Mouse (Mus musculus) lung, postnatal 0 days (tissue): ENCODE measurements at regions not wholly inside any gene's neighbourhood (a gene's known extent, or its start where the extent isn't known, plus 50 kb on each side); places are given as distances from the start of the nearest gene placed in this dataset.
A peak's percentile ranks its signal among the peaks of the same experiment; 100 is the strongest.

Experiments
- ATAC-seq: fragments of 200-750 bp; cut with Nextera tagmentation; 2 replicates; pipeline ENCODE4 v1.8.0; 2017; ENCODE audit warnings: moderate library complexity
- DNase-seq: peaks from one replicate; pipeline ENCODE4 v3.0.0-alpha.2; 2016; ENCODE audit warnings: low spot score
- H3K27ac ChIP-seq: fragments of 300-500 bp; sonication (generic); 2 replicates; pipeline ENCODE4 v1.5.1; 2014; ENCODE audit warnings: antibody characterized with exemption, mild to moderate bottlenecking, low read length, mixed read lengths
- H3K27me3 ChIP-seq: fragments of 300-500 bp; sonication (generic); replicated peaks from 2 replicates; pipeline ENCODE4 v1.6.1; 2014; ENCODE audit warnings: low read length, mixed read lengths; ENCODE audit not compliant: insufficient read depth
- H3K36me3 ChIP-seq: fragments of 300-500 bp; sonication (generic); 2 replicates; pipeline ENCODE4 v1.6.1; 2014; ENCODE audit warnings: low read length, mixed read lengths; ENCODE audit not compliant: insufficient read depth
- H3K4me1 ChIP-seq: fragments of 300-500 bp; sonication (generic); 2 replicates; pipeline ENCODE4 v1.6.1; 2014; ENCODE audit warnings: antibody characterized with exemption, low read depth, low read length, mixed read lengths; ENCODE audit not compliant: insufficient read depth
- H3K4me2 ChIP-seq: fragments of 300-500 bp; sonication (generic); replicated peaks from 2 replicates; pipeline ENCODE4 v1.6.1; 2014; ENCODE audit warnings: low read depth, mild to moderate bottlenecking, low read length, moderate library complexity, mixed read lengths
- H3K4me3 ChIP-seq: fragments of 300-500 bp; sonication (generic); 2 replicates; pipeline ENCODE4 v1.5.1; 2014; ENCODE audit warnings: low read depth, low read length
- H3K9ac ChIP-seq: fragments of 300-500 bp; sonication (generic); replicated peaks from 2 replicates; pipeline ENCODE4 v1.6.1; 2014; ENCODE audit warnings: low read depth, mild to moderate bottlenecking
- H3K9me3 ChIP-seq: fragments of 300-500 bp; sonication (generic); 2 replicates; pipeline ENCODE4 v1.6.1; 2016; ENCODE audit warnings: low read length, mixed read lengths
- CTCF ChIP-seq: IDR thresholded peaks from 2 replicates; pipeline ENCODE4 v1.5.1; 2016; ENCODE audit warnings: antibody characterized with exemption, mild to moderate bottlenecking
- EP300 ChIP-seq: IDR thresholded peaks from 2 replicates; pipeline ENCODE4 v1.6.1; 2016; ENCODE audit warnings: antibody characterized with exemption, mild to moderate bottlenecking, control low read depth
- WGBS: fragments of 180-500 bp; shearing (Covaris S2); extraction: QIAGEN DNeasy Blood & Tissue Kit; methylation state at CpG from one replicate; pipeline ENCODE4 v1.1.7; 2014; 5-methylcytosine and 5-hydroxymethylcytosine counted together

DNA sequence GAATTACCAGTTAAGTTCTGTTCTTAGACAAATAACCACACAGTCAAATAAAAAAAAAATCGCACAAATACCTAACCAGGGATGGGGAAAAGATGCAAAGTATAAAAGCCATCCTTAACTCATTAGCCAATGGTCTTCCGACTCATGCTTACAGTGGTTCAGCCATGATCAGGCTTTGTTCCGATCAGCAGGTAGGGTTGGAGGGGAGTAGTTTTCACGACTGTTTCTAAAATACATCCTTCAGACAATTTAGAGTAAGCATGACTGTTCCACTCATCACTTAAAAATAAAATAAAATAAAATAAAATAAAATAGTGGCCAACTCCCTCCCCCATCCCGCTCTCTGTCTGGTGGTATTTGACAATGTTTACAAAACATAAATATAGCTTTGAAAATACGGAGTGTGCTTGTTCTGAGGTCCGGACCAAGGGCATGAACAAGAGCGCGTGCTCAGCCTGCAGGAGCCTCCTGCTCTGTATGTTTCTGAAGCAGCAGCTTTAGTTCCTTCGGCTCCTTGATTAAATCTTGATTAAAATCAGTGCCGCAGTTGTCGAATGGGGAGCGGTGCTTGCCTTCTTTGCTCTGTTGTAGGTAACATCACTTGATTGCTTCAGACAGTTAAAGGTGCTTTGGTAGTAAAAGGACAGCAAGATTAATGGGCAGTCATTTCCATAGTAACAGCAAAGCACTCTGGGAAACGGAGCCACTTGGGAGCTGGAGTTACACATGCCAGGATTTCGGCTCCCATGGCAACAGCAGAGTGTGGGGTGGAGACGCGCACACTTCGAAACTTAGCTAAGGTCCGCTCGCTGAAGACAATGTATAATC, 185.6 kb upstream of the Kif2a start:
- ATAC-seq = peak; percentile 93
- no peaks in the 10 kb centered on the region for H3K27me3 ChIP-seq
- H3K9me3 ChIP-seq = no peaks in the 10 kb centered on the region
- H3K27ac ChIP-seq = no peak overlapping the region
- peak; percentile 79 for DNase-seq
- TF ChIP-seq EP300 (no peak), CTCF (no peak)
- peak overlapping the region; percentile 37 for H3K4me2 ChIP-seq
- H3K4me3 ChIP-seq = no peak overlapping the region
- 0 out of 2 replicates have a peak, but pooled peaks cover 3% of the 10 kb centered on the region for H3K4me1 ChIP-seq
- H3K9ac ChIP-seq = no peak overlapping the region
- H3K36me3 ChIP-seq = no peaks in the 10 kb centered on the region
- WGBS = 27% methylated on average over 20 of the region's 20 CpGs

DNA sequence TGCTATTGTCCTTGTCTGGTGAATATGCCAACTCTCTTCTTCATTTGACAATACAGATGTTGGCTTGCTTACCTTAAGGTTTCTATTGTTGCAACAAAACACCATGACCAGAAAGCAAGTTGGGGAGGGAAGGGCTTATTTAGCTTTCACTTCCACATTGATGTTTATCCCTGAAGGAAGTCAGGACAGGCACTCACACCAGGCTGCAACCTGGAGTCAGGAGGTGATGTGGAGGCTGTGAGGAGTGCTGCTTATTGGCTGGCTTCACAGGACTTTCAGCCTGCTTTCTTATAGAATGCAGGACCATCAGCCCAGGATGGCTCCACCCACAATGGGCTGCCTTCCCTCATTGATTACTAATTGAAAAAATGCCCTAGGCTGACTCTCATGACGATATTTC, 177.9 kb upstream of the Kif2a start:
- ATAC-seq = no peak
- Histone ChIP-seq H3K9ac (no peak overlapping the region), H3K4me2 (no peak overlapping the region), H3K27me3 (no peaks in the 10 kb centered on the region), H3K36me3 (no peaks in the 10 kb centered on the region), H3K4me3 (no peak overlapping the region), H3K9me3 (no peaks in the 10 kb centered on the region), H3K27ac (no peak overlapping the region), H3K4me1 (no peaks in the 10 kb centered on the region)
- no peak for DNase-seq
- WGBS = 59% methylated on average over 1 of the region's 1 CpGs
- TF ChIP-seq EP300 (no peak), CTCF (no peak)

DNA sequence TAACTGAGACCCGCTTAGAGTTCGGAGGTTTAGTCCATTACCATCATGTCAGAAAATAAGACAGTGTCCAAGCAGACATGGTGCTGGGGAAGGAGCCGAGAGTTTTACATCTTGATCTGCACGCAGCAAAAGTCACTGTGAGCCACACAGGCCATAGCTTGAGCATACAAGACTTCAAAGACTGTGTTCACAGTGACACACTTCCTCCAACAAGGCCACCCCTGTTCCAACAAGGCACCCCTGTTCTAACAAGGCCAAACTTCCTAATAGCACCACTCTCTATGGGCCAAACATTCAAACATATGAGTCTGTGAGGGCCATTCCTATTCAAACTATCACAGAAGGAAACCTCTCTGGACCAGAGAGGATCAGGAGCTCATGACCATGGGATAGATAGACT, 171.5 kb upstream of the Kif2a start:
- DNase-seq (no peak), ATAC-seq (no peak)
- WGBS = 82% methylated on average over 4 of the region's 4 CpGs
- Histone ChIP-seq H3K27ac (no peak overlapping the region), H3K9ac (no peak overlapping the region), H3K36me3 (no peaks in the 10 kb centered on the region), H3K9me3 (no peaks in the 10 kb centered on the region), H3K4me1 (no peaks in the 10 kb centered on the region), H3K27me3 (no peaks in the 10 kb centered on the region), H3K4me2 (no peak overlapping the region), H3K4me3 (no peak overlapping the region)
- TF ChIP-seq EP300 = no peak
- no peak for TF ChIP-seq CTCF

DNA sequence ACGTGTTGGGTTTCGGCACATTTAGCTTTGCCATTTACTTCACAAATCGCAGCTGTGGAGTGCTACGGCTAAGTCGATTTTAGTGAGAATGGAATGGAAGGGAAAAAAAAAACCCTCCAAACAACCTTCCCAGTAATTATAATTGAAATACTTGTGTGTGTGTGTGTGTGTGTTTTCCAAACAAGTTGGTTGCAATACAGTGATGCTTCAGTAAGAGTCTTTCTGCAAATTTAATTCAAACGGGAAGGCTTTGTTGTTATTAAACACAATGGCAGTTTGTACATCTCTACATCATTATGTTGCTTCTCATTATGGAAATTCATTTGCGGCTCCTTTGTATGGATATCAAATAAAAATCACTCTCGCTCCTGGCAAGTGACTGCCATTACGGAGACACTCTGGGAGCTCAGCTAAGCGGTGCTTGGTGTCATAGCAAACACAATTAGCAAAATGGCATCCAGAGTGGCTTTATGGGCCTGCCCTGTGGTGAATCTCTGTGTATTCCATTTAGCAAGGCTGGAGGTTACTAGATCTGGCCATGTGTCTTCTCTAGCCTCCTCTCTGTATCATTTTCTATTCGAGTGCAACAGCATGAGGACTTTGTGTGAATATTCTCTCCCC, 165.4 kb upstream of the Kif2a start:
- no peak for DNase-seq
- 88% methylated on average over 11 of the region's 11 CpGs for WGBS
- TF ChIP-seq EP300 (no peak), CTCF (no peak)

DNA sequence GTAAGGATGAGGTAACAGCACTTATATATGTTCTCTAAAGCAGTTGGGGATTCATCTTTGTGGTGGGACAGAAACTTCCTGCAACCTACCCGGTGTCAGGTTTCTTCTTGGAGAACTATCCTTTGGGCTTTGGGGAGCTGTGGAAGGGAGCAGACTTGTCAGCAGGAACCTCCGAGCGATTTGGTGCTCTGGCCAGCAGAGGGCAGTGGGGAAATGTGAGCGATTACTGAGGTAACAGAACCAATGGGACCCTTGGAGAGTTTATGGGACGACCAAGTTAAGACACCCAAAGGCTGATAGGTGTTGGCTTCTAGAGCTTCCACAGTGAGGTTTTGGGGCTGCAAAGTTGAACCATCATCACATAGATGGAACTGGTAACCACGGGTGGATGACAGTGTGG, 160.6 kb upstream of the Kif2a start:
- ATAC-seq = peak; percentile 47; the same call in 1 of the 2 replicates
- WGBS = 11% methylated on average over 6 of the region's 6 CpGs
- H3K4me2 ChIP-seq = no peak overlapping the region

More for the DNA sequence above, 165.4 kb upstream of the Kif2a start:
- Histone ChIP-seq H3K4me2 (no peak overlapping the region), H3K4me3 (no peak overlapping the region), H3K27ac (no peak overlapping the region), H3K9ac (no peak overlapping the region), H3K27me3 (no peaks in the 10 kb centered on the region), H3K9me3 (no peaks in the 10 kb centered on the region), H3K36me3 (no peaks in the 10 kb centered on the region), H3K4me1 (no peaks in the 10 kb centered on the region)
- ATAC-seq = no peak

DNA sequence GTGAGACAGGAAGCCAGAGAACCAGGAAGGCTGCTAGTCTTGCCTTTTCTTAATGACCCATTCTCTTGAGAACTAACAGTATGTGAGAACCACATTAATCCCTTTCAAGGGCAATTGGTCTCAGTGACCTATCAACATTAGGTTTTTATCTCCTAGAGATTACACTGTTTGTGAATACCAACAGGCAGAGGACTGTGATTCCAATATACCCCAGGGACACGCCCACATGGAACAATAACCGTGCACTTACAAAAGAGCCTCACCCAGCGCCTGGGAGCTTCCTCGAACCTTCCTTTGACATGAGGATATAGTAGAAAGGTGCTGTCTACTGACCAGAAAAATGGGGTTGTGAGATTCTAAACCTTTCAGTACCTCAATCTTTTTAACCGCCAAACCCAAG, 157.6 kb upstream of the Kif2a start:
- Histone ChIP-seq H3K4me2 (no peak overlapping the region), H3K36me3 (no peaks in the 10 kb centered on the region), H3K9ac (no peak overlapping the region), H3K27ac (no peak overlapping the region), H3K9me3 (no peaks in the 10 kb centered on the region), H3K27me3 (no peaks in the 10 kb centered on the region), H3K4me1 (no peaks in the 10 kb centered on the region), H3K4me3 (no peak overlapping the region)
- DNase-seq (no peak), ATAC-seq (no peak)
- 76% methylated on average over 5 of the region's 5 CpGs for WGBS
- TF ChIP-seq EP300 = no peak
- no peak for TF ChIP-seq CTCF

More for the DNA sequence above, 160.6 kb upstream of the Kif2a start:
- Histone ChIP-seq H3K27ac (no peak overlapping the region), H3K27me3 (no peaks in the 10 kb centered on the region), H3K9ac (no peak overlapping the region), H3K4me1 (no peaks in the 10 kb centered on the region), H3K4me3 (no peak overlapping the region), H3K9me3 (no peaks in the 10 kb centered on the region), H3K36me3 (no peaks in the 10 kb centered on the region)
- TF ChIP-seq CTCF = peak; percentile 79
- TF ChIP-seq EP300 = no peak
- peak; percentile 55 for DNase-seq
